Mouse (Mus musculus): ENCODE results near the gene Acsf3.
A peak's percentile ranks its signal among the peaks of the same experiment; 100 is the strongest.

Acsf3 gene

GRCm38 (mm10) chr8:122851692-122852545, 76.6 kb downstream of the Acsf3 start:
- no peak for DNase-seq (ENCODE audit: low read depth)

DNA sequence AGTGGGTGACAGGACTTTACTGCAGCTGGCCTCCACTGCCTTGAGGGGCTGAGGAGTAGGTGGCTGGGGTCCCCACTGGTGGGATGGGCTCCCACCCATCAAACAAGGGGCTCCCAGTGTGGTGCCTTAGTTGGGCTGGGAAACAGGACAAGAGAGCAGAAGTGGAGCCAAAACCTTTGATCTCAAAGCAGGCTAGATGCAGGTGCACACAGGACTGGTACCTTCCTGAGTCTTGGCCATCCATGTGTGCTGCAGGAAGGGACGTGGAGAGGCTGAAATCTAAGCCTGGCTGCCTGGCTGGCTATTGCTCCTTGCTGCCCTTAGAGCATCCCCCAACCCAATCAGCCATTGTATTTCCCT, 77.2 kb downstream of the Acsf3 start:
- no peak for DNase-seq (ENCODE audit: low read depth)

DNA sequence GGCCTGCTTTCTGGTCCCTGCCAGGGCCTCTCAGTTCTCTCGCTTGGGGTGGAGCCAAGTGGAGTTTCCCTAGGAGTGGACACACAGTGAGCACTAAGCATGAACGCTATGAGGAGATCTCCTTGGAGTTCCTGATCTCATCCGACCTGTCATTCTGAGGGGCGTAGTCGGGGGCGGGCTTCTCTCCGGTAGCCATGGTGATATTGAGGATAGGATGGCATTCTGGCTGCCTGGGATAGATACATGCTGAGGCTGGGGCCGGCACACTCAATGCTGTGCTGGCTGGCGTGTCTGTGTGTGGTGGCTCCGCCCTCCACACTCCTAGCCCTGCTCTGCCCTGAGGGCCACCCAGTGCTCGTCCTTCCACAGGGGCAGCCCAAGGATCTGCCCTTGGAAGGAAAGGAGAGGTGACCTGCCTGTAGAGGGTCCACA, 78.1 kb downstream of the Acsf3 start:
- no peak for DNase-seq (ENCODE audit: low read depth)

DNA sequence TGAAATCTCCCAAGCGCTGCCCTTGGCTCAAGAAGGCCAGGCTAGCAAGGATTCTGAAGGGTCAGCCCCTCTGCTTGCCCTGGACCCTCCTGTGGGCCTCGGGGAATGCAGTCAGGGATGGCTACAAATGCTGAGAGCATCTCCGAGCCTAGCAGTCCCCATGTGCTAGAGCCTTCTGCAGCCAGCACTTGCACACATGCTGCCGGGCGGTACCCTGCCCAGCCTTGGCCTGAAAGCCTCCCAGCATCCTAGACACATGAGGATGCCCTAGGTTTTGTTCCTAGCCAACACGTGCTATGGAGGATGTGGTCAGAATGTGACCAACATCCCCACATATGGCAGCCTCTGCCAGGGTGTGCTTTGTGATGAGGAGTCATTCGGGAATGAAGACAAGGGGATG, 79.1 kb downstream of the Acsf3 start:
- no peak for DNase-seq (ENCODE audit: low read depth)

DNA sequence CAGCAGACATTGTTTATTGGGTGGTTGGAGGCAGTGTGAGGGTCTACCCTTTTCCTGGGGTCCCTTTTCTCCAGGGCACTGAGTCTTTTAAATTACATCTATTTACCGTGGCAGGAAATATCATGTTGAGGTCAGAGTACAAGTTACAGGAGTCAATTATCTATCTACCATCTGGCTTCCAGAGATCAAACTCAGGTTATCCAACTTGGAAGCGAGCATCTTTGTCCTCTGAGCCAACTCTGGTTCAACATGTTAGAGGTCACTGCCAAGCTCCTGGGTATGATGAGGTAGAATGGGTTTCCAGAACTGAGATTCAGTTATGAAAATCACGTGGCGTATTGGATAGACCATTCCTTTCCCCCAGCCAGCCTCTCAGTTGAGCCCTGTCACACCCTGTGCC, 79.8 kb downstream of the Acsf3 start:
- DNase-seq (ENCODE audit: low read depth), result no peak

DNA sequence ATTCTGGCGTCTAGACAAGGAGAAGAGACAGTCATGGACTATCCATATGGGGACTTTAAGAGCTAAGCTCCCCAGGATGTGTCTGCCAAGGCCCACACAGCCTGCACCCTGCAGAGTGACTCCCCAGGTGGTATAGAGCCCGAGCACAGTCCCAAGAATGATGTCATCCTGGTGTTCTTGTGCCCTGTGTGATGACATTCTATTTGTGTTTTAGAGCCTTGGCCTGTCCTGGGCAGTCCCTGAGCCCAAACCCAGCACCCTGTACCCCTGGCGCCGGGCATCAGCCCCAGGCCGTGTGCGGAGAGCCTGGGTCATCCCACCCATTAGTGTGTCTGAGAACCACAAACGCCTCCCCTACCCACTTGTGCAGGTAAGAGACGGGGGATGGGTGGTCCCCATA, 81.0 kb downstream of the Acsf3 start:
- no peak for DNase-seq (ENCODE audit: low read depth)

DNA sequence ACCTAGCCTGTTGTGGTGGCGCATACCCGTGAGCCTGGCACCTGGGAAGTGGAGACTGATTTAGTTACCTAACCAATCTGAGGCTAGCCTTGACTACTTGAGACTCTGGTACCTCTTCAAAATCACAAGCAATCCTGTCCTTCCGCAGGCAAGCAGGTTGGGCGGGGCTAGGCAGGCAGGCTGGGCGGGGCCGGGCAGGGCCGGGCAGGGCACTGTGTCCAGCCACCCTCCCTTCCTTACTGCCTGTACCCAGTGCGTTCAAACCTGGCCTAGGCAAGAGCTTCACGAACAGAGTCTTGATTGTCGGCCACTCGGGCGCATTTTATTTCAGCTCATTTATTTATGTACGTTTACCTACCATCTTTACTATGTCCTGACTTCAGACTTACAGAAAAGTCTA, 84.6 kb downstream of the Acsf3 start:
- DNase-seq (ENCODE audit: low read depth), result no peak

DNA sequence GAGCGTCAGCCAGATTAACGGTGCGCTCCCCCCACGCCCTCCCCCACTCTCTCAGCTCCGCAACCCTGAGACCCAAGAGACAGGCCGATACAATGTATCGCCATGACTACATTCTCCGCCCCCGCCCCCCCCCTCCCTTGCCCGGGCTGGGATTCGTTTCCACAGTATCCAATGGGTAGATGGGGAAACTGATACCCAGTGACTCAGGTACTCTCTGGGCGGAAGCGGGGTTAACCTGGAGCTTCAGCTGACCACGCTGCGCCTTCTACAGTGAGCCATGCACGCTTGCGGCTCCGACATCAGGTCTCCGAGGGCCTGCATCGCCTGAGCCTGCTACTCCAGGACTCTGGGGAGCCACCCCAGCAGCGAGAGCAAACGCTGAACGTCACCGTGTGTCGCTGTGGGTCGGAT, 89.4 kb downstream of the Acsf3 start:
- DNase-seq (ENCODE audit: low read depth), result no peak

- DNase-seq (ENCODE audit: low read depth), result peak; percentile 30
These were observed 90.2 kb downstream of the Acsf3 start for GRCm38 (mm10) chr8:122865441-122865840.

GRCm38 (mm10) chr8:122866231-122866630, 90.9 kb downstream of the Acsf3 start:
- DNase-seq (ENCODE audit: low read depth), result no peak

Data from 416B (cell line).